Mouse (Mus musculus): ENCODE measurements around the gene Axdnd1. TPM values are rescaled to one million over a fixed set of nuclear protein-coding genes. Genes with fewer than 3 reads are reported as not detected.

Gene Axdnd1
- polyA plus RNA-seq, 1 experiment from 2014 or later: 0.84 TPM

DNA sequence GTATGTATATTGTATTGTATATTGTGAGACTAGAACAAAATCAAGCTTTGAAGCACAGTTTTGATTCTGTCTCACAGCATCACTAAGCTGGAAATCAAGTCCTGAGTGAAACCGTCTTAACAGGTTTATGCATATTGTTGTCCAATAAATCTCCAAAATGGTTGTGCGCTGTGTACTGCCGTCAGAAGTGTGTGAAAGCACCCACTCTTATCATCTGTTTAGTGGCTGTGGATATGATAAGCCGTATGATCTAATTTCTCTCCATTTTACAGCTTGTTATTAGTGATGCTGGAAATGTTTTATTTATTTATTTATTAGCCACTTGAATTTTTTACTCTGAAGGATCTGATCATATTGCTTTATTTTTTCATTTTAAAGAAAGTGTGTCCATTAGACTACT lies 34.7 kb downstream of the Axdnd1 start:
- Histone ChIP-seq H3K9me3 (ENCODE audit: low read length) (no peaks in the 10 kb centered on the region), H3K4me3 (ENCODE audit: low read depth, low read length) (no peak overlapping the region), H3K9ac (replicated peaks; ENCODE audit: low read depth) (no peak overlapping the region), H3K27me3 (replicated peaks; ENCODE audit: insufficient read depth, low read length) (no peaks in the 10 kb centered on the region), H3K4me2 (replicated peaks; ENCODE audit: low read depth, low read length) (no peak overlapping the region), H3K4me1 (ENCODE audit: insufficient read depth, low read depth, low read length) (peaks cover under 1% of the 10 kb centered on the region; the same call in 1 of the 2 replicates), H3K27ac (ENCODE audit: low read length) (no peak overlapping the region), H3K36me3 (ENCODE audit: insufficient read depth, low read length) (no peaks in the 10 kb centered on the region)
- ATAC-seq (no peak), DNase-seq (ENCODE audit: low spot score) (no peak)
- TF ChIP-seq EP300 (IDR thresholded peaks at IDR 0.05) (no peak), CTCF (IDR thresholded peaks at IDR 0.05) (no peak)
- 87% methylated on average over 4 of the region's 4 CpGs for WGBS

DNA sequence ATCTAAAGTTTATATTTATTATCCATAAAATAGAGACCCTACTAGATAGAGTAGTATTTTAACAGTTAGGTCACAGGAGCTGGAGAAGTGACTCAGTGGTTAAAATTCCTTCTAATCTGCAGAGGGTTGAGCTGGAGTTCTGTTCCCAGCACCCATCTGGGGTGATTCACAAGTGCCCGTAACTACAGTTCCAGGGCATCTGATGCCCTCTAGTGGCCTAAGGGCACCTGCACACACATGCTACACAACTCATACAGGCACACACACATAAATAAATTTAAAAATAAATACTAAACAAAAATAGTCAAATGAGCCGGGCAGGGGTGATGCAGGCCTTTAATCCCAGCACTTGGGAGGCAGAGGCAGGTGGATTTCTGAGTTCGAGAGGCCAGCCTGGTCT lies 39.7 kb downstream of the Axdnd1 start:
- TF ChIP-seq CTCF (IDR thresholded peaks at IDR 0.05): no peak
- TF ChIP-seq EP300 (IDR thresholded peaks at IDR 0.05): no peak

DNA sequence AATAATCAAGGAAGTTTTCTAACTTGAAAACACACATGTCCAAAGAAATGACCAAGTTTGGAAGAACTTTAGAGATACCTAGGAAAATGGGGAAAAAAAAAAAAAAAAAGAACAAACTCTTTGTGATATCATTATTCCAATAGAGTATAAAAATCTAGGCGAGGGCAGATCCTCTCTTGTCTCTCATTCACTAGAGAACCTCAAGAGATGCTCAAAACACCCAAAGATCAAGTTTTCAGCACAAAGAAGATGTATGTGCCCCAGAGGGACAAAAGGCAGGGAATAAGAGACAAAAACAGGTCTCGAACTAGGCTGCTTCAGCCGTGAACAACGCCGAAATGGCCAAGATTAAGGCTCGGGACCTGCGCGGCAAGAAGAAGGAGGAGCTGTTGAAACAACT lies 55.2 kb downstream of the Axdnd1 start, which contains the start of gene Gm2000:
Gm2000 (plus strand) TSS at position 301 of the 400 bp plus-strand sequence.
- Histone ChIP-seq H3K4me3 (ENCODE audit: low read depth, low read length) (no peak within 1 kb of the TSS), H3K27me3 (replicated peaks; ENCODE audit: insufficient read depth, low read length) (no peaks in the 10 kb centered on the region), H3K9ac (replicated peaks; ENCODE audit: low read depth) (no peak within 1 kb of the TSS), H3K27ac (ENCODE audit: low read length) (no peak within 1 kb of the TSS), H3K36me3 (ENCODE audit: insufficient read depth, low read length) (no peaks in the 10 kb centered on the region), H3K4me2 (replicated peaks; ENCODE audit: low read depth, low read length) (no peak within 1 kb of the TSS), H3K9me3 (ENCODE audit: low read length) (0 out of 2 replicates have a peak, but pooled peaks cover under 1% of the 10 kb centered on the region), H3K4me1 (ENCODE audit: insufficient read depth, low read depth, low read length) (no peaks in the 10 kb centered on the region)
- WGBS: 83% methylated on average over 7 of the region's 8 CpGs
- no peak for ATAC-seq
- TF ChIP-seq CTCF (IDR thresholded peaks at IDR 0.05) (no peak), EP300 (IDR thresholded peaks at IDR 0.05) (no peak)
- DNase-seq (ENCODE audit: low spot score): no peak

More for the DNA sequence above, 39.7 kb downstream of the Axdnd1 start:
- Histone ChIP-seq H3K9ac (replicated peaks; ENCODE audit: low read depth) (no peak overlapping the region), H3K4me1 (ENCODE audit: insufficient read depth, low read depth, low read length) (no peaks in the 10 kb centered on the region), H3K4me3 (ENCODE audit: low read depth, low read length) (no peak overlapping the region), H3K27me3 (replicated peaks; ENCODE audit: insufficient read depth, low read length) (no peaks in the 10 kb centered on the region), H3K27ac (ENCODE audit: low read length) (no peak overlapping the region), H3K9me3 (ENCODE audit: low read length) (no peaks in the 10 kb centered on the region), H3K36me3 (ENCODE audit: insufficient read depth, low read length) (no peaks in the 10 kb centered on the region), H3K4me2 (replicated peaks; ENCODE audit: low read depth, low read length) (no peak overlapping the region)
- DNase-seq (ENCODE audit: low spot score) (no peak), ATAC-seq (no peak)
- WGBS: 88% methylated on average over 3 of the region's 3 CpGs

DNA sequence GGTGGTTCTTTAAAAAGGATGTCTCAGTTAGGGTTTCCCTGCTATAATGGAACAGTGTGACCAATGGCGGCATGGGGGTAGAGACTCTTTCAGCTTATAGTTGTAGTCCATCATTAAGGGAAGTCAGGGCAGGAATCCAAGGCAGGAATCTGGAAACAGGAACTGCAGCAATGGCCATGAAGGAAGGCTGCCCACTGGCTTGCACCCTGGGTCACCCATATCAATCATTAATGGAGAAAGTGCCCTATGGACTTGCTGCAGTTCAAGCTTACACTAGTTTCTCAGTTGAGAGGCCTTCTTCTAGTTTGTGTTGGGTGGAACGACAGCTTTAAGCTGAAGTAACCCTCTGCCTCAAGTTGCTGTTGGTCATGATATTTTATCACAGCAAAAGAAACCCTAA lies 68.5 kb downstream of the Axdnd1 start:
- no peak for ATAC-seq
- no peaks in the 10 kb centered on the region for H3K4me1 ChIP-seq (ENCODE audit: insufficient read depth, low read depth, low read length)
- H3K9me3 ChIP-seq (ENCODE audit: low read length): no peaks in the 10 kb centered on the region
- 85% methylated on average over 2 of the region's 2 CpGs for WGBS
- no peaks in the 10 kb centered on the region for H3K27me3 ChIP-seq (replicated peaks; ENCODE audit: insufficient read depth, low read length)
- no peak overlapping the region for H3K4me2 ChIP-seq (replicated peaks; ENCODE audit: low read depth, low read length)
- H3K9ac ChIP-seq (replicated peaks; ENCODE audit: low read depth): no peak overlapping the region
- H3K4me3 ChIP-seq (ENCODE audit: low read depth, low read length): no peak overlapping the region
- H3K36me3 ChIP-seq (ENCODE audit: insufficient read depth, low read length): no peaks in the 10 kb centered on the region
- no peak for DNase-seq (ENCODE audit: low spot score)
- no peak for TF ChIP-seq CTCF (IDR thresholded peaks at IDR 0.05)
- TF ChIP-seq EP300 (IDR thresholded peaks at IDR 0.05): no peak
- no peak overlapping the region for H3K27ac ChIP-seq (ENCODE audit: low read length)

DNA sequence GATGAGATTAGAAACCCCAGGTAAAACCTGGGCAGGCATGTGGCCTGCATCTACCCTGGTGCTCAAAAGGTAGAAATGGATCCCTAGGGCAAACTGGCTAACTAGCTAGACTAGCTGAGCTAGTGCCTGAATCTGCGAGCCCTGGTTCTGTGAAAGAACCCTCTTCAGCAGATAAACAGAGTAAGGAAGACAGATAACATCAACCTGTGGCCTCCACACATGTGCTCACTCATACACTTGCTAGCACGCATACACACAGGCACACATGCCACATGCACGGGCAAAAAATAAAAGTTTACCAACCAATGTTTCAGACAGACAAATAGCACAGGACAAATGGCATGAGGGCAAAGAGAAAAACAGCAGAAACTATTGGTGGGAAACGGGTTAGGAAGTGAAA lies 70.5 kb downstream of the Axdnd1 start:
- H3K27me3 ChIP-seq (replicated peaks; ENCODE audit: insufficient read depth, low read length): no peaks in the 10 kb centered on the region
- 83% methylated on average over 4 of the region's 4 CpGs for WGBS
- TF ChIP-seq EP300 (IDR thresholded peaks at IDR 0.05) (no peak), CTCF (IDR thresholded peaks at IDR 0.05) (no peak)
- no peaks in the 10 kb centered on the region for H3K36me3 ChIP-seq (ENCODE audit: insufficient read depth, low read length)
- no peaks in the 10 kb centered on the region for H3K9me3 ChIP-seq (ENCODE audit: low read length)
- ATAC-seq (no peak), DNase-seq (ENCODE audit: low spot score) (no peak)
- H3K4me1 ChIP-seq (ENCODE audit: insufficient read depth, low read depth, low read length): no peaks in the 10 kb centered on the region
- no peak overlapping the region for H3K27ac ChIP-seq (ENCODE audit: low read length)
- H3K9ac ChIP-seq (replicated peaks; ENCODE audit: low read depth): no peak overlapping the region
- no peak overlapping the region for H3K4me3 ChIP-seq (ENCODE audit: low read depth, low read length)
- H3K4me2 ChIP-seq (replicated peaks; ENCODE audit: low read depth, low read length): no peak overlapping the region

DNA sequence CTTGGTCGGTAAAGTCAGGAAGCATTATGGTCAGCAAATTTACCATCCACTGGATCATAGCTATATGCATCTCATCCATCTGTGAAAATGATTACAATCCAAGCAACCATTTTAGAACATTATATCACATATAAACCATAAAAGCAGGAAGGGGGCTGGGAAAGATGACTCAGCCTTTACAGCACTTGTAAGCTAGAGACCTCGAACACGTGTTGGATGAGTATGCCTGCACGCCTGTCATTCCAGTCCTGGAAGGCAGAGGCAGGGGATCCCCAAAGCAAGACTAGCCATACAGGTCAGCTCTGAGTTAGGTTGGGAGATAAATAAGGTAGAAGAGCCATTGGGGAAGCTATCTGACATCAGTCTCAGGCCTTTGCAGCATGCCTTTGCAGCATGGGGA lies 71.9 kb downstream of the Axdnd1 start:
- no peak for TF ChIP-seq EP300 (IDR thresholded peaks at IDR 0.05)
- no peak for ATAC-seq
- DNase-seq (ENCODE audit: low spot score): no peak
- no peaks in the 10 kb centered on the region for H3K36me3 ChIP-seq (ENCODE audit: insufficient read depth, low read length)
- H3K9me3 ChIP-seq (ENCODE audit: low read length): no peaks in the 10 kb centered on the region
- no peaks in the 10 kb centered on the region for H3K27me3 ChIP-seq (replicated peaks; ENCODE audit: insufficient read depth, low read length)
- no peak overlapping the region for H3K9ac ChIP-seq (replicated peaks; ENCODE audit: low read depth)
- no peaks in the 10 kb centered on the region for H3K4me1 ChIP-seq (ENCODE audit: insufficient read depth, low read depth, low read length)
- no peak overlapping the region for H3K4me3 ChIP-seq (ENCODE audit: low read depth, low read length)
- no peak overlapping the region for H3K27ac ChIP-seq (ENCODE audit: low read length)
- WGBS: 58% methylated on average over 4 of the region's 4 CpGs
- no peak overlapping the region for H3K4me2 ChIP-seq (replicated peaks; ENCODE audit: low read depth, low read length)

DNA sequence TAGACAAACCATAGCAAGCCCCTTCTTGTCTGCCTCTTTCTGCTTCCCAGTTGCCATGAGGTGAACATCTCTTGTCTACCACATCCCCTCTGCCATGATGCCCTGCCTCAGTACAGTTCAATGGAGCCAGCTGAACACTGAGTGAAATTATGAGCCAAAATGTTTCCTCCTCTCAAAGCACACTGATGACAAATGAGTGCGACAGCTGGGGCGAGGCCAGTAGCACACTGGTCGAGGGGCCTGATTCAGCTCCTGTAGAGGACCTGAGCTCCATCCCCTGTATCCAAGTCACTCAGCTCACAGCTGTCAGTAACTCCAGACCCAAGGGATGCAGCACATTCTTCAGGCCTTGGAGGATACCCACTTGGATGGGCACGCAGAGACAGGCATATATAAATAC lies 75.3 kb downstream of the Axdnd1 start:
- Histone ChIP-seq H3K4me2 (replicated peaks; ENCODE audit: low read depth, low read length) (no peak overlapping the region), H3K27me3 (replicated peaks; ENCODE audit: insufficient read depth, low read length) (no peaks in the 10 kb centered on the region), H3K4me3 (ENCODE audit: low read depth, low read length) (no peak overlapping the region), H3K36me3 (ENCODE audit: insufficient read depth, low read length) (no peaks in the 10 kb centered on the region), H3K27ac (ENCODE audit: low read length) (no peak overlapping the region), H3K9ac (replicated peaks; ENCODE audit: low read depth) (no peak overlapping the region), H3K4me1 (ENCODE audit: insufficient read depth, low read depth, low read length) (no peaks in the 10 kb centered on the region), H3K9me3 (ENCODE audit: low read length) (no peaks in the 10 kb centered on the region)
- WGBS: 86% methylated on average over 4 of the region's 4 CpGs
- DNase-seq (ENCODE audit: low spot score) (no peak), ATAC-seq (no peak)
- TF ChIP-seq EP300 (IDR thresholded peaks at IDR 0.05) (no peak), CTCF (IDR thresholded peaks at IDR 0.05) (no peak)
